Mouse (Mus musculus): Measurements from ENCODE around the gene Schip1. TPM values are rescaled to one million over a fixed set of nuclear protein-coding genes. Genes with fewer than 3 reads are reported as not detected.

Schip1 gene
- polyA plus RNA-seq, 1 experiment from 2014 or later: 2.3 TPM

GRCm38 (mm10) chr3:68419792-68420191 is 355.2 kb downstream of the Schip1 start:
- ATAC-seq (no peak), DNase-seq (no peak)
- Histone ChIP-seq H3K27me3 (ENCODE audit: insufficient read depth, low read length) (no peaks in the 10 kb centered on the region), H3K9ac (replicated peaks) (no peak overlapping the region), H3K36me3 (replicated peaks; ENCODE audit: insufficient read depth, low read length) (no peaks in the 10 kb centered on the region), H3K27ac (ENCODE audit: low read depth) (no peak overlapping the region), H3K4me1 (ENCODE audit: insufficient read depth) (no peaks in the 10 kb centered on the region), H3K4me3 (ENCODE audit: low read depth, low read length) (no peak overlapping the region), H3K4me2 (ENCODE audit: low read depth, low read length) (no peak overlapping the region), H3K9me3 (ENCODE audit: low read length) (no peaks in the 10 kb centered on the region)
- TF ChIP-seq EP300 (IDR thresholded peaks at IDR 0.05; ENCODE audit: low read depth) (no peak), CTCF (IDR thresholded peaks at IDR 0.05; ENCODE audit: low read depth) (no peak)
- WGBS (ENCODE audit: insufficient replicate concordance): 76% methylated on average over 4 of the region's 4 CpGs

DNA sequence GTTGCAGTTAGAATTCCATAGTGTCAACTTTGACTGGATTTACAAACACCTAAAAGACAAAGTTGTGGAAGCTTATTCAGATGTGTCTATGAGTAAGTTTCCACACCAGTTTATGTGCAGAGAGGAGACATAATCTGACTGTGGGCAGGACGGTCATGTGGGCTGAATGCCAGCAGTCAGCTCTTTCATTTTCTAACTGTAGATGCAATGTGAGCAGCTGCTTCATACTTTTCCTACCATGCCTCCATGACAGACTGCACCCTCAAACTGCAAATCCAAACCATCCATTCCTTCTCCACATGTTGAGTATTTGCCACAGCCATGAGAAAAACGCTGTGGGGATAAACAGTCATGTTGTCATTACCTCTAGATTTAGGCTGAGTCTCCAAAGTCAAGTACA is 356.3 kb downstream of the Schip1 start:
- H3K4me2 ChIP-seq (ENCODE audit: low read depth, low read length): no peak overlapping the region
- no peak for TF ChIP-seq EP300 (IDR thresholded peaks at IDR 0.05; ENCODE audit: low read depth)
- TF ChIP-seq CTCF (IDR thresholded peaks at IDR 0.05; ENCODE audit: low read depth): no peak
- no peaks in the 10 kb centered on the region for H3K36me3 ChIP-seq (replicated peaks; ENCODE audit: insufficient read depth, low read length)
- no peak overlapping the region for H3K4me3 ChIP-seq (ENCODE audit: low read depth, low read length)
- WGBS (ENCODE audit: insufficient replicate concordance): 66% methylated on average over 2 of the region's 2 CpGs
- no peaks in the 10 kb centered on the region for H3K9me3 ChIP-seq (ENCODE audit: low read length)
- DNase-seq (no peak), ATAC-seq (no peak)
- no peaks in the 10 kb centered on the region for H3K27me3 ChIP-seq (ENCODE audit: insufficient read depth, low read length)
- H3K4me1 ChIP-seq (ENCODE audit: insufficient read depth): no peaks in the 10 kb centered on the region
- no peak overlapping the region for H3K9ac ChIP-seq (replicated peaks)
- no peak overlapping the region for H3K27ac ChIP-seq (ENCODE audit: low read depth)

DNA sequence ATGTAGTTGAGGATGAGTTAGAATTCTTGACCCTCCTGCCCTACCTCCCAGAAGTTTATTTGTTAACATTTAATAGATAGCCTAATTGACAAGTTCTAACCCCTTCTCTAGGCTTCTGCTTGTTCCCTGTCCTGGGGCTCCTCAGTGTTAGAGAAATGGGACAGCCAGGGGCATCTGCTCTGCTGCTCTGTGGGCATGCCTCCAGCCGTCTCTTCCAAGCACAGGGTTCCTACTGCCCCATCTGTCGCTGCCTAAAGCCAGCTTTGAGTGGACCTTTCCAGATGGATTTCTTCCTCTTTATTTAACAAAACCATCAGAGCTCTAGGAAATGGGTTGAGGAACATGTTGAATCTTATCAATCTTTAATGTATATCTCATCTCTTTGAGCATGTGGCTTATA is 357.2 kb downstream of the Schip1 start:
- Histone ChIP-seq H3K4me2 (ENCODE audit: low read depth, low read length) (no peak overlapping the region), H3K9ac (replicated peaks) (no peak overlapping the region), H3K4me1 (ENCODE audit: insufficient read depth) (no peaks in the 10 kb centered on the region), H3K36me3 (replicated peaks; ENCODE audit: insufficient read depth, low read length) (no peaks in the 10 kb centered on the region), H3K9me3 (ENCODE audit: low read length) (no peaks in the 10 kb centered on the region), H3K27me3 (ENCODE audit: insufficient read depth, low read length) (no peaks in the 10 kb centered on the region), H3K27ac (ENCODE audit: low read depth) (no peak overlapping the region), H3K4me3 (ENCODE audit: low read depth, low read length) (no peak overlapping the region)
- ATAC-seq (no peak), DNase-seq (no peak)
- WGBS (ENCODE audit: insufficient replicate concordance): 70% methylated on average over 2 of the region's 2 CpGs
- TF ChIP-seq CTCF (IDR thresholded peaks at IDR 0.05; ENCODE audit: low read depth) (no peak), EP300 (IDR thresholded peaks at IDR 0.05; ENCODE audit: low read depth) (no peak)

GRCm38 (mm10) chr3:68428081-68428480 is 363.5 kb downstream of the Schip1 start:
- Histone ChIP-seq H3K27me3 (ENCODE audit: insufficient read depth, low read length) (no peaks in the 10 kb centered on the region), H3K36me3 (replicated peaks; ENCODE audit: insufficient read depth, low read length) (no peaks in the 10 kb centered on the region), H3K27ac (ENCODE audit: low read depth) (no peak overlapping the region), H3K9me3 (ENCODE audit: low read length) (no peaks in the 10 kb centered on the region), H3K4me2 (ENCODE audit: low read depth, low read length) (no peak overlapping the region), H3K4me1 (ENCODE audit: insufficient read depth) (no peaks in the 10 kb centered on the region), H3K9ac (replicated peaks) (no peak overlapping the region), H3K4me3 (ENCODE audit: low read depth, low read length) (no peak overlapping the region)
- DNase-seq (no peak), ATAC-seq (no peak)
- TF ChIP-seq CTCF (IDR thresholded peaks at IDR 0.05; ENCODE audit: low read depth) (no peak), EP300 (IDR thresholded peaks at IDR 0.05; ENCODE audit: low read depth) (no peak)
- WGBS (ENCODE audit: insufficient replicate concordance): 80% methylated on average over 5 of the region's 5 CpGs

DNA sequence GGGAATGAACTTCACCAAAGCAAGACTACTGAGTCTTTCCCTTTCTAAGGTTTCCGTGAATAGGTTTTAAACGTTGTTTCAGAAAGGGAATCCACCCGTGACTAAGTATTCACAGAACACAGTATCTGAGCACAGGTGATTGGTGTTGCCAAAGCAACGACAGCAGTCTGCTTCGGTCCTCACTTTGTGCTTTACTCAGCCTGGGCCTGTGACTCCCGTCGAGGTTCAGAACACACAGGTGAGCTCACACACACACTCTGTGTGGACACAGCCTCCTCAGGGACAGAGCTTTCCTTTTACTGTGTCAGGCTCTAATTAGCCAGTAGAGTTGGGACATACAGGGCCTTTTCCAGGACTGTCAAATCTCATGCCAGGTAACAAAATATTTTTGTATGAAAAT is 369.8 kb downstream of the Schip1 start:
- Histone ChIP-seq H3K4me3 (ENCODE audit: low read depth, low read length) (no peak overlapping the region), H3K27ac (ENCODE audit: low read depth) (no peak overlapping the region), H3K9ac (replicated peaks) (no peak overlapping the region), H3K4me1 (ENCODE audit: insufficient read depth) (no peaks in the 10 kb centered on the region), H3K27me3 (ENCODE audit: insufficient read depth, low read length) (no peaks in the 10 kb centered on the region), H3K36me3 (replicated peaks; ENCODE audit: insufficient read depth, low read length) (no peaks in the 10 kb centered on the region), H3K4me2 (ENCODE audit: low read depth, low read length) (no peak overlapping the region), H3K9me3 (ENCODE audit: low read length) (no peaks in the 10 kb centered on the region)
- TF ChIP-seq CTCF (IDR thresholded peaks at IDR 0.05; ENCODE audit: low read depth) (no peak), EP300 (IDR thresholded peaks at IDR 0.05; ENCODE audit: low read depth) (no peak)
- ATAC-seq: no peak
- no peak for DNase-seq
- WGBS (ENCODE audit: insufficient replicate concordance): 68% methylated on average over 7 of the region's 7 CpGs

GRCm38 (mm10) chr3:68434897-68435296 is 370.3 kb downstream of the Schip1 start:
- TF ChIP-seq CTCF (IDR thresholded peaks at IDR 0.05; ENCODE audit: low read depth) (no peak), EP300 (IDR thresholded peaks at IDR 0.05; ENCODE audit: low read depth) (no peak)
- no peaks in the 10 kb centered on the region for H3K9me3 ChIP-seq (ENCODE audit: low read length)
- no peak overlapping the region for H3K9ac ChIP-seq (replicated peaks)
- H3K27me3 ChIP-seq (ENCODE audit: insufficient read depth, low read length): no peaks in the 10 kb centered on the region
- WGBS (ENCODE audit: insufficient replicate concordance): 79% methylated on average over 2 of the region's 2 CpGs
- H3K36me3 ChIP-seq (replicated peaks; ENCODE audit: insufficient read depth, low read length): no peaks in the 10 kb centered on the region
- H3K4me2 ChIP-seq (ENCODE audit: low read depth, low read length): no peak overlapping the region
- H3K4me1 ChIP-seq (ENCODE audit: insufficient read depth): no peaks in the 10 kb centered on the region
- ATAC-seq: no peak
- H3K27ac ChIP-seq (ENCODE audit: low read depth): no peak overlapping the region
- DNase-seq: no peak
- no peak overlapping the region for H3K4me3 ChIP-seq (ENCODE audit: low read depth, low read length)

GRCm38 (mm10) chr3:68448480-68448879 is 383.9 kb downstream of the Schip1 start:
- H3K4me2 ChIP-seq (ENCODE audit: low read depth, low read length): no peak overlapping the region
- DNase-seq (no peak), ATAC-seq (no peak)
- H3K27me3 ChIP-seq (ENCODE audit: insufficient read depth, low read length): no peaks in the 10 kb centered on the region
- WGBS (ENCODE audit: insufficient replicate concordance): 52% methylated on average over 2 of the region's 2 CpGs
- no peaks in the 10 kb centered on the region for H3K4me1 ChIP-seq (ENCODE audit: insufficient read depth)
- no peak overlapping the region for H3K9ac ChIP-seq (replicated peaks)
- H3K27ac ChIP-seq (ENCODE audit: low read depth): no peak overlapping the region
- H3K9me3 ChIP-seq (ENCODE audit: low read length): no peaks in the 10 kb centered on the region
- no peaks in the 10 kb centered on the region for H3K36me3 ChIP-seq (replicated peaks; ENCODE audit: insufficient read depth, low read length)
- TF ChIP-seq EP300 (IDR thresholded peaks at IDR 0.05; ENCODE audit: low read depth): no peak
- TF ChIP-seq CTCF (IDR thresholded peaks at IDR 0.05; ENCODE audit: low read depth): no peak
- no peak overlapping the region for H3K4me3 ChIP-seq (ENCODE audit: low read depth, low read length)
